ENCODE assay signal across 1 mouse cellular context in the genomic region with DNA sequence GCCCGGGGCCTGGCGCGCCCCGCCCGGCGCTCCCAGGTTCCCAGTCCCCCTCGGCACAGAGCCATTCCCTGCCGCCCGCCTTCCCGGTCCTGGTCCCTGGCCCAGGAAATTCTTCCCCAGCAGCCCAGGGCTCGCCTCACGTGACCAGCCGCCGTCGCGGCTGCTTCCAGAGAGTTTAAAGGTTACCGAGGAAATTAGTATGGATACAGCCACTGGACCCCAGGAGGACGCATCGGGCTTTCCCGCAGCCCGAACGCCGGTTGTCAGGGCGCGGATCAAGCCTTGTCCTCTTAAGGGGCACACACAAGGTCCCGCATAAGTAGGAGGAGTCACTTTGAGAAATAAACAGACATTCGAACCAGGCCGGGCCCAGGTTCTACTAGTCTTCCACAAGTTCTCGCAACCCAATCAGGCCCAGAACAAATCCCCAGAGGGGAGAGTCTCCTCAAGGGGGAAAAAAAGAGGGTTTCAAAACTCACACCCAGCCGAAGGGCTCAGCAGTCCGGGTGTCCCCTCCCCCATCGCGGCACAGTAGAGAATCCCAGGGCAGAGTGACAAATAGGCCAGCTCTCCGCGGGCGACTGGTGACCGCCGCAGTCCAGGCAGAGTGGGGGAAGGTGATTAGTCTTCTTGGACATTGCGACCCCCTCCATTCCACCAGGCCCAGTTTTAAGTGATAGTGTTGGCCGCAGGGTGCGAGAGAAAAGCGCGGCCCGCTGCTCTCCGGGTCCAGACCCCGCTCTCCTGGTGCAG.
TF ChIP-seq lines count a peak whose summit lies in the region.

No protein-coding gene starts in this region.

TF ChIP-seq in CH12.LX, 34 proteins besides CTCF, POLR2A, EP300 and RAD21 (continued from another document):
- TF ChIP-seq MAX (IDR thresholded peaks at IDR 0.05; ENCODE audit: low read length) (peak; percentile 8; the same call in 1 of the 2 replicates), USF2 (conservative IDR thresholded peaks at IDR 0.05; ENCODE audit: low read depth, low read length) (peak; percentile 40), TCF12 (IDR thresholded peaks at IDR 0.05; ENCODE audit: low read depth, low read length) (no peak), USF1 (IDR thresholded peaks at IDR 0.05; ENCODE audit: low read depth, low read length) (peak; percentile 80)
